Mouse (Mus musculus): ENCODE measurements around the gene A430033K04Rik. TPM values are rescaled to one million over a fixed set of nuclear protein-coding genes. Genes with fewer than 3 reads are reported as not detected.

Gene A430033K04Rik
- 14.8 TPM for polyA plus RNA-seq (2015; fragmentation: Illumina TruSeq; extraction: RNeasy Lipid Tissue Mini Kit (QIAGEN cat#74804); ENCODE audit: low read depth, low replicate concordance)

DNA sequence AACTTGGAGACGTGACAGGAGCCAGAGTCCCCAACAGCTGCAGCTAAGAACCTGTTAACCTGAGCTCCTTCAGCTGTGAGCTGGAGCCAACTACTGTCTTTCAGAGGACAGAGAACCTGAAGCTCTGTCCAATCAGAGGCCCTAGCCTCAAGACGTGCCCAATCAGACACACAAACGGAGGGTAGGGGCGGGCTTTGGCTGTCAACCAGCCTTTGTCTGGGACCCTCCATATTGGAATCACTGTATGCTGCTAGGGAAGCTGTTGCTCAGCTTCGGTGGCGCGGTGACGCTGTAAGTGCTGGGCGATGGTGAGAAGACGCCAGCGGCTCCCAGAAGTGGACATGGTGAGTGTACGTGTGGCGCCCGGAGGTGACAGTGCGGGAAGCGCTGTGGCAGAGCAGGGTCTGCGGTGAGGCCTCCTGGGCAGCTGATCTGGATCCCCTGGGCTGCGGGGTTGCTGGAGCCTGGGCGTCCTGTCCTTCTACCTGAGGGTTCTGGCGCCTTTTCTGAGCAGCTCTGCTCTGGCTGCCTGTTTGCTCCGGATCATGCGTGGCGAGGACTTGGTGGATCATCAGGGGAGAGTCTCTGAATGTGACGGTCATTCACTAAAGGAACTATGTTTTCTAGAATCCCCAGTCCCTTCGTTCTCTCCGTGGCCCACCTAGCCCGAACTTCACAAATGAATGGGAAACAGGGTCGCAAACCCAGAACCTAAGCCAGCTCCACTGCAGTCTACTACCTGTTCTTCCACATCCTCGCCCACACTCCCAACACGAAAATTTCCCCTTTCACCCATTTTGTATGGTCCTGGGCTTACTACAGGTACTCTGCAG is at the start of gene A430033K04Rik:
Gene A430033K04Rik, plus strand, starts transcription at position 215 of the 833 bp plus-strand sequence.

DNA sequence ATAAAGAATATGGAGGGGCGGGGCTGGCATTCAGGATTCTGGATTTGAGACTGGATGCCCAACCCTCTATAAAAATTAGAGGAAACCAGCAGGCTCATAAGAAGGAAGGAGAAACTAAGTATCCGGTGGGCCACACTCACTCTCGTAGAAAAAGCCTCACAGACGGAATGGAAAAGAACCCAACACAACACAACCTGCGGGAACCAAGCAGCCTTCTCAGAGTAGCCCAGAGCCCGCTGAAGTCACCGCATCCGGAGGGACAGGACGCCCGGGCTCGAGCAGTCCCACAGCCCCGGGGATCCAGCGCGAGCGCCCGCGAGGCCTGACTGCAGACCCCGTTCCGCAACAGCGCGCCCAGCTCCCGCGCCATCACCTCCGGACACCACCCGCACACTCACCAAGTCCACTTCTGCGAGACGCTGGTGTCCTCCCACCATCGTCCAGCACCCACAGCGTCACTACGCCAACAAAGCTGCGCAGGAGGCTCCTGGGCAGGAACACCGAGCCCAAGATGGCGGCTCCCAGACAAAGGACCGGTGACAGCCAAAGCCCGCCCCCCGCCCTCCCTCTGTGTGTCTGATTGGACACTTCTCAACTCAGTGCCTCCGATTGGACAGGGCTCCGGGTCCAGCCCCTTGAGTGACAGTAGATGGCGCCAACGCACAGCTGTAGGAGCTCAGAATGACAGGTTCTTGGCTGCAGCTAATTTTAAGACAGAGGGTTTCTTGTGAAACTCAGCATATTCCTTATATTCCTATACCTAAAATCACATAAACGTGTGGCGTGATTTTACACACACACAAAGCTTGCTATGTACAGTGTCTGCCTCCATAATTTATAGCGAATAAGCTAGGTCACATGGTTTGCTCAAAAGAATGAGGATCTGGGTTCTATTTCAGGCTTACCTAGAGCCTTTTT is 3.2 kb upstream of the A430033K04Rik start, which contains the start of gene Zfp68:
Gene Zfp68, minus strand, starts transcription at position 551 of the 918 bp plus-strand sequence.

Other genes starting within 250 kb of the A430033K04Rik start
- gene Zfp157, start 181.4 kb upstream of the A430033K04Rik start, polyA plus RNA-seq (2015; fragmentation: Illumina TruSeq; extraction: RNeasy Lipid Tissue Mini Kit (QIAGEN cat#74804); ENCODE audit: low read depth, low replicate concordance), result 15.3 TPM
- not detected for gene 1700123K08Rik, start 58.1 kb upstream of the A430033K04Rik start, polyA plus RNA-seq (2015; fragmentation: Illumina TruSeq; extraction: RNeasy Lipid Tissue Mini Kit (QIAGEN cat#74804); ENCODE audit: low read depth, low replicate concordance)
- gene Zfp68, start 3.1 kb upstream of the A430033K04Rik start, polyA plus RNA-seq (2015; fragmentation: Illumina TruSeq; extraction: RNeasy Lipid Tissue Mini Kit (QIAGEN cat#74804); ENCODE audit: low read depth, low replicate concordance), result 33.6 TPM
- 35.5 TPM for gene Fam20c, start 131.7 kb downstream of the A430033K04Rik start, polyA plus RNA-seq (2015; fragmentation: Illumina TruSeq; extraction: RNeasy Lipid Tissue Mini Kit (QIAGEN cat#74804); ENCODE audit: low read depth, low replicate concordance)
- not detected for gene Gm5294, start 197.2 kb downstream of the A430033K04Rik start, polyA plus RNA-seq (2015; fragmentation: Illumina TruSeq; extraction: RNeasy Lipid Tissue Mini Kit (QIAGEN cat#74804); ENCODE audit: low read depth, low replicate concordance)